Mouse (Mus musculus): ENCODE measurements around the gene Ptch1. TPM values are rescaled to one million over a fixed set of nuclear protein-coding genes. Genes with fewer than 3 reads are reported as not detected.

Gene Ptch1
- total RNA-seq, 2 experiments from 2014 or later: 8.0 to 13.0 TPM

DNA sequence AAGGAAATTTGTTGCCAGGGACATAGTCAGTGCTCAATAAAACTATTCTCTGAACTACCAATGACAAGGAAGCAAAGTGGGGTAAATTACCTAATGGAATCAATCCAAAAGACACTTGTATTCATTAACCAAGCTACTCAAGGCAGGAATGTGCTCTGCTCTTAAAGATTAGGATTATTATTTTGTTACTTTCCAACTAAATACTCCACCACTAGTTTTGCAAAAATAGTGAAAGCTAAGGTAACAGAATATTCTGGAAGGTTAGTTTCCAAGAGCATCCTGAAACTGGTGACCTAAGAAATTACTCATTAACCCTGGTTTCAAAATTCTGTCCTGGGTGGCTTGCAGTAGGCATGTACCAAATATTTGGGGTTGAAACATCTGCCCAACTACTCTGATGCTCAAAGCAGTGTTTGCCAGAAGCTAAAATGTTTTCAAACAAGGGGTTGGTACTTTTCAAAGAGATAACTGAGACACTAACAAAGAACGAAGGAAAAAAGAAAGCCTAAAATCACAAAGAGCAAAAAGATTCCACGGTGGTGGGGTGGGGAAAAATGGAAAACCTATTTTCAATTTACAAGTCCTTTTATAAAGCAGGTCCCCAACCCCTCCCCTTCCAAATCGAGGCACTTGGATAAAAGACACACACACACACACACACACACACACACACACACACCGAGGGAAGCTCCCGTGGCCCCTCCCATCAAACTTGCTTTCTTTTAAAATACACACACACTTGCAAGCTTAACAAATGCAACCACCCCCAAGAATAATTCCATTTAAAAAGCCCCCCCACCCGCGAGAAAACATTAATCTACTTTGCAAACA is 11.0 kb downstream of the Ptch1 start:
- Histone ChIP-seq H3K27ac (peak overlapping the region; percentile 94), H3K4me3 (peak overlapping the region; percentile 79)
- intact Hi-C loops (cut with DNase I): loop anchor here (5.0 kb wide), 1 partner anchor 130 kb away; no protein-coding TSS in a partner anchor

GRCm38 (mm10) chr13:63558297-63558890 is 15.0 kb downstream of the Ptch1 start:
- Histone ChIP-seq H3K27ac (no peak overlapping the region), H3K4me3 (no peak overlapping the region)
- intact Hi-C loops (cut with DNase I): no loop called here
- no peak for DNase-seq
- no peak for TF ChIP-seq CTCF (IDR thresholded peaks at IDR 0.05)

More for the DNA sequence above, 11.0 kb downstream of the Ptch1 start:
- DNase-seq: no peak
- TF ChIP-seq CTCF (IDR thresholded peaks at IDR 0.05): no peak

DNA sequence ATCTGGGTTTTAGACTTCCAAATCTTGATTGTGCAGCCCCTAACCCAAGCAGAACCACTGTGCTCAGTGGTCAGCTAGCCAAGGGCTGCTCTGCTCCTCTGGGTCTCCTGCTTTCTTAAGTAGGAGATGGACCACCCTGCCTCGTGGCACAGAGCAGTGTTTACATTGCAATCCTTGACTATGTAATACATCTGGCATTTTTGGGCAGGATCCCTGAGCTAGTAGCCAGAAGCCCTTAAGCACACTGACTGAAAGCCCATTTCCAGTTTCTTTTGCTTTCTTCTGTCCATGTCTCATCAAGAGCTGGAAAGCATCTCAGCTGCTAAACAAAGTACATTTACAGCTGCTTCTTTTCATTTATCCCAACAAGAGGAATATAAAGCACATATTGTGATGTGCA is 17.0 kb downstream of the Ptch1 start:
- intact Hi-C loops (cut with DNase I): no loop called here
- H3K4me3 ChIP-seq: no peak overlapping the region
- DNase-seq: no peak
- peak overlapping the region; percentile 17; the same call in 1 of the 2 replicates for H3K27ac ChIP-seq
- no peak for TF ChIP-seq CTCF (IDR thresholded peaks at IDR 0.05)

- TF ChIP-seq CTCF (IDR thresholded peaks at IDR 0.05): no peak
- DNase-seq: no peak
- Histone ChIP-seq H3K4me3 (no peak overlapping the region), H3K27ac (no peak overlapping the region; the same call in 1 of the 2 replicates)
- intact Hi-C loops (cut with DNase I): no loop called here
Measured at GRCm38 (mm10) chr13:63555885-63556284, 17.5 kb downstream of the Ptch1 start.

- Histone ChIP-seq H3K4me3 (no peak overlapping the region), H3K27ac (no peak overlapping the region)
- intact Hi-C loops (cut with DNase I): no loop called here
- no peak for TF ChIP-seq CTCF (IDR thresholded peaks at IDR 0.05)
- DNase-seq: no peak
Measured at GRCm38 (mm10) chr13:63554569-63554968, 18.8 kb downstream of the Ptch1 start.

DNA sequence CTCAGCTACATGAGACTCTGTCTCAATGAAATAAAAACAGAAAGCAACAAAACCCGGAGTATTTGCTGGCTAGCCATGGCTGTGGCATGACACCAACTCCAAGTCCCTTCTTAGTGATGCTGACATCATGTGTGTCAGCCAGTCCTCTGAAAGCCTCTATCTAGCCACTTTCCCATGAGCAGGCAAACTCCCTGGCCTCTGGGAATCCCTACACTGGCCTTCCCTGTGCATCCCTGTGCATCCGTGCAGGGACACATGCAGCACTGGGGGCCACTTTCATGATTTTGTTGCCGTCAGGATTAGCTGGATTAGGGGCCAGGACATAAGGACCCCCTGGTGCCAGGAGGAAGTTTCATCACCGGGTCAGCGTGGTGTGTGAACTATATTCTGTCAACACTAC is 20.0 kb downstream of the Ptch1 start:
- Histone ChIP-seq H3K27ac (no peak overlapping the region), H3K4me3 (no peak overlapping the region)
- no peak for TF ChIP-seq CTCF (IDR thresholded peaks at IDR 0.05)
- intact Hi-C loops (cut with DNase I): no loop called here
- DNase-seq: no peak

DNA sequence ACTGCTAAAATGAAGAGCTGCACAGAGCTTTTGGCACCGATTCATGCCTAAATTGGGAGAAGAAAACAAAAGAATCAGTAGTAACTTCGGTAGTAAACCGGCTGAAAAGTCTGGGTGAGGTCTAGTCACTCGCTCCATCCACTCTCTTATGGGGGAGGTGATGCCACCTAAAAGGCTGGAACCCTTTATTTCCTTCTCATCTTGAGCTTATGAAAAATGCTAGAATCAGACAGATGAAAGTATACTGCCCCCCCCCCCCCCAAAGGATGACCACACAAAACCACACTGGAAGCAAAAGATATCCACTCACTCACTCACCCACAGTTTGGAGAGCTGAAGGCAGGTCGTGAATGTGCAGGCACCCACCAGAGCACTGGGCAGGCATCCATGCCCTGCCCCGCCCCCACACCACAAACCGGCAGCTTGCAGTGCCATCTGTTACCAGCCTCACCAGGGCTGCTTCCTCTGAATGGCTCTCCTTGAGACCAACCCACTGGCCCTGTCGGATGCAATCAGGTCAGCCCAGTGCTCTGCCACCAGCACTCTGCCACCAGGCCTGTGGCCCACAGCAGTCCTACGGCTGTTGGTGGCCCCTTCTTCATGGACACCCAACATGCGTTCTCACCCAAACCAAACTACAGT is 21.0 kb downstream of the Ptch1 start:
- Histone ChIP-seq H3K27ac (no peak overlapping the region; the same call in 1 of the 2 replicates), H3K4me3 (no peak overlapping the region)
- intact Hi-C loops (cut with DNase I): no loop called here
- no peak for TF ChIP-seq CTCF (IDR thresholded peaks at IDR 0.05)
- peak; percentile 38 for DNase-seq

GRCm38 (mm10) chr13:63551552-63552290 is 21.7 kb downstream of the Ptch1 start:
- intact Hi-C loops (cut with DNase I): no loop called here

DNA sequence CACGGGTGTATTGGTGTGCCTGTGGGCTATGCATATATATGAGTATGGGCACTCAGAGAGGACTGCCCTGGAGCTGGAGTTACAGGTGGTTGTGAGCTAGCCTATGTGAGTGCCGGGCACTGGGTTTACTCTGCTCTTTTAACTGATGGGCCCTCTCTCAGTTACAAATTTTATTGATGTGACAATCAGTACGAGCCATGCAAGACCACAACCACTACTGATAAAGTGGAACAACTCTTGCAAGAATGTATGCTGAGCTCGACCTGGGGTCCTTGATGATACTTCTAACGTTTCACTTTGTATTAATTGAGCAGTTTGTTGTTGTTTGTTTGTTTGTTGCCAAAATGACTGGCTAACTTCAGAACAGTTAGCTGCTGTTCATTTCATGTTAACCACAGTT is 23.0 kb downstream of the Ptch1 start:
- DNase-seq: no peak
- Histone ChIP-seq H3K4me3 (no peak overlapping the region), H3K27ac (no peak overlapping the region)
- intact Hi-C loops (cut with DNase I): no loop called here
- TF ChIP-seq CTCF (IDR thresholded peaks at IDR 0.05): no peak

More at GRCm38 (mm10) chr13:63551552-63552290, 21.7 kb downstream of the Ptch1 start:
- no peak for TF ChIP-seq CTCF (IDR thresholded peaks at IDR 0.05)
- DNase-seq: no peak
- no peak overlapping the region for H3K4me3 ChIP-seq
- H3K27ac ChIP-seq: no peak overlapping the region; the same call in 1 of the 2 replicates

DNA sequence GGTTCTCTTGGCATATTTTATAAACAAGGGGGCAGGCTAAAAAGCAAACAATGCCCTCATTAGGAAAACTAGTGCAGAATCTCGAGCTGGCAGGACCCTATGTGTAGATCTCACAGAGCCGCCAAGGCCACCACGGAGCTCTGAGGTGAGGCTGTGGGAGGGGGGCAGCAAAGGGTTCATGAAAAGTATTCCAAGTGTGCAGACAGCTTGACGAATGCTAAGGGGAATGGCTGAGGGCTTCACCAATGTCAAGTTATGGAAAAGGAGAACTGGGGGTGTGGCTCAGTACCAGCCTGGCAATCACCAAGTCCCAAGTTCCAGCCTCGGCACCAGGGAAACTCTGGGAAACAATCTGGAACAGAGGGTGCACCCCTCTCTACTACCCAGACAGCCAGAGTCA is 24.2 kb downstream of the Ptch1 start:
- no peak for DNase-seq
- Histone ChIP-seq H3K27ac (peak overlapping the region; percentile 68), H3K4me3 (no peak overlapping the region)
- intact Hi-C loops (cut with DNase I): no loop called here
- no peak for TF ChIP-seq CTCF (IDR thresholded peaks at IDR 0.05)

DNA sequence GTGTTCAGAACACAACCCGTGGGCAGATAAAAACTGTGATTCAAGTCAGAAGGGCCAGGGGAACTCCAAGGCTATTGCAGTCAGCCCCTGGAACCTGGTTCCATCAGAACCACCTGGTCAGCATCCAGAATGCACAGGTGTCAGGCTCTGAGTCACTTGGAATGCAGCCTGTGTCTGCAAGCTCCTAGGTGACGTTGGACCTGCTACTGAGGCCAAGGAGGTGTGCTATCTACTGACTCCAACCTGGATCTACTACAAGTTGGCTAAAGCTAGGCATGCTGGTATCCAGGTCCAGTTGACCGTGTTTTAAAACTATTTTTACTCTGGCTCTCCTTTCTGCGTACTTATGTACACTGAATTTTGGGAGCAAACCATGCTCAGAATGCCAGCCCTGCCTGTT is 24.8 kb downstream of the Ptch1 start:
- peak overlapping the region; percentile 68 for H3K27ac ChIP-seq
- no peak for TF ChIP-seq CTCF (IDR thresholded peaks at IDR 0.05)
- DNase-seq: peak; percentile 33

DNA sequence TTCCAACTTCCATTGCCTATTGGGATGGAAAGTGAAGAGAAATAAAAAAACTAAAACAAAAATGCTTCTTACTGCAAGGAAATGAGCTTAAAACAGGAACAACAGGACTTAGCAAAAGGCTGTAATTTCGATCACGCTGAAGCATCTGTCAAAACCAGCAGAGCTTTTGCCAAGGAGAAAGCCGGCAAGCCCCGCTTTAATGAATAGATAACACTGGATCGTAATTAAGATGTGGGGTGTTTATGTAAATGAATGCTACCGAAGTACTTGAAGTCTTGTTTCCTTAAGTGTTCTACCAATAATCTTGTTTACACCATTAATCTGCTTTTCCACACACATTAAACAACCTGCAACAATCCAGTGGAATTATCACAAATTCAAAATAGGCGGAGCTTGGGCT is 28.1 kb downstream of the Ptch1 start:
- intact Hi-C loops (cut with DNase I): no loop called here

More for the DNA sequence above, 24.8 kb downstream of the Ptch1 start:
- intact Hi-C loops (cut with DNase I): no loop called here
- 0 out of 2 replicates have a peak overlapping the region, but pooled peaks have one; percentile 28 for H3K4me3 ChIP-seq

More for the DNA sequence above, 28.1 kb downstream of the Ptch1 start:
- H3K4me3 ChIP-seq: peak overlapping the region; percentile 30
- no peak for DNase-seq
- peak overlapping the region; percentile 49 for H3K27ac ChIP-seq
- TF ChIP-seq CTCF (IDR thresholded peaks at IDR 0.05): no peak

Data from gastrocnemius, adult 2 months (tissue).